Mouse (Mus musculus) bone marrow, adult 2 months (tissue): ENCODE measurements around the gene Gas8.

Source experiments
- CTCF ChIP-seq: fragments of 200-500 bp; IDR thresholded peaks from 2 replicates; pipeline ENCODE4 v1.5.1; 2011; ENCODE audit warnings: low read length, control low read depth; ENCODE audit not compliant: control insufficient read depth, insufficient read depth
- POLR2A ChIP-seq: fragments of 200-500 bp; IDR thresholded peaks from 2 replicates; pipeline ENCODE4 v1.6.1; 2011; ENCODE audit warnings: low read depth, mild to moderate bottlenecking, control low read depth, low read length, borderline replicate concordance; ENCODE audit not compliant: control insufficient read depth

DNA sequence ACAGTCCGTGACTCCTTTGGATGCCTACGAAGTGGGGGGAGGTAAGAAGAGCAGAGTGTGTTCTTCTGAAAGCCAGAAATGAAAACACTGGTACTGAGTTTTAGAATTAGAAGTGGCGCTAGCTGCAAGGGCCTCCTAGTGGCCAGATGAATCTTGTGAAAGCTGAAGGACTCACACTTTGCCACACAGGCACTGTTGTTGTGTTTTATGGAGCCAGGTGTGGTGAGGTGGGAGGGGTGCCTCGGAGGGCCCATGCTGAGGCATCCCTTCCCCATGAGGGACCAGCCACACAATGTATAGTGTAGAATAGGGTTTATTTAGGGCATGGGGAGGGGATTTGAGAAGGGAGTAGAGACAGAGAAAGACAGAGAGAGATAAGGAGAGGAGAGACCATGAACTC is 20.9 kb upstream of the Gas8 start:
- TF ChIP-seq CTCF = no peak
- no peak for TF ChIP-seq POLR2A
